Comparison of ENCODE assay signal across 8 mouse cellular contexts in genomic region chr19:28883126-28883525, GRCm38 (mm10). TPM values are rescaled to one million over a fixed set of nuclear protein-coding genes. Genes with fewer than 3 reads are reported as not detected.
DNase-seq lines count a peak whose midpoint lies in the region; ATAC-seq and TF ChIP-seq lines count a peak whose summit lies in the region.
"Had no signal": no experiment of that assay in that cellular context is flagged by ENCODE, and none has a peak within 500 bp of the region (broad histone marks: within the 10 kb centered on the region; RNA-seq: fewer than 3 reads in every experiment).

No protein-coding gene starts in this region.

- no peak overlapping the region for H3K4me2 ChIP-seq in kidney, embryonic 16.5 days (replicated peaks; ENCODE audit: low read depth, low read length)

- H3K36me3 ChIP-seq in kidney, adult 2 months (ENCODE audit: control insufficient read depth, insufficient read depth, low read length) = no peaks in the 10 kb centered on the region; the same call in 1 of the 2 replicates
- no peaks in the 10 kb centered on the region for H3K36me3 ChIP-seq in kidney, embryonic 16.5 days (ENCODE audit: insufficient read depth, low read length)
- H3K36me3 ChIP-seq in C2C12 (ENCODE audit: control insufficient read depth, insufficient read depth) (no peaks in the 10 kb centered on the region), G1E (replicated peaks) (no peaks in the 10 kb centered on the region)

- no peak overlapping the region for H3K27ac ChIP-seq in kidney, adult 2 months (ENCODE audit: insufficient read depth, low read depth, low read length)
- no peak overlapping the region for H3K27ac ChIP-seq in kidney, embryonic 16.5 days (ENCODE audit: low read length)

- H3K79me3 ChIP-seq in C2C12 (ENCODE audit: low read depth) = no peaks in the 10 kb centered on the region

- WGBS in kidney, adult 2 months = 53% methylated on average over 1 of the region's 1 CpGs
- 62% methylated on average over 1 of the region's 1 CpGs for WGBS in kidney, embryonic 16.5 days
- WGBS in lung, adult 2 months = 56% methylated on average over 1 of the region's 1 CpGs

- no peaks in the 10 kb centered on the region for H3K9me3 ChIP-seq in kidney, embryonic 16.5 days (ENCODE audit: low read length)
- H3K9me3 ChIP-seq in G1E (replicated peaks) = no peaks in the 10 kb centered on the region

- peak; percentile 79 for TF ChIP-seq CTCF in kidney, adult 2 months (conservative IDR thresholded peaks at IDR 0.05; ENCODE audit: insufficient read depth, insufficient read length, low read depth, low read length)
- peak; percentile 11 for TF ChIP-seq CTCF in C2C12 (IDR thresholded peaks at IDR 0.05; ENCODE audit: control insufficient read depth, insufficient read depth, insufficient read length)
- TF ChIP-seq CTCF in G1E (IDR thresholded peaks at IDR 0.05; ENCODE audit: low read depth, low read length) = peak; percentile 37; the same call in 1 of the 2 replicates
- peak; percentile 70 for TF ChIP-seq CTCF in lung, adult 2 months (IDR thresholded peaks at IDR 0.05; ENCODE audit: insufficient read depth, low read length)

- H3K27me3 ChIP-seq in kidney, adult 2 months (replicated peaks; ENCODE audit: control insufficient read depth, insufficient read depth, low read length) = no peaks in the 10 kb centered on the region
- no peaks in the 10 kb centered on the region for H3K27me3 ChIP-seq in kidney, embryonic 16.5 days (ENCODE audit: insufficient read depth, low read length)
- H3K27me3 ChIP-seq in C2C12 (ENCODE audit: control insufficient read depth, insufficient read depth, insufficient read length) (peaks cover 21% of the 10 kb centered on the region), G1E (ENCODE audit: insufficient read depth, low read length) (0 out of 2 replicates have a peak, but pooled peaks cover 3% of the 10 kb centered on the region)

- H3ac ChIP-seq in C2C12 (ENCODE audit: control insufficient read depth, insufficient read length, low read depth) = no peak overlapping the region

- no peak for ATAC-seq in kidney, embryonic 16.5 days (ENCODE audit: low FRiP score, low TSS enrichment)
- ATAC-seq in G1E (ENCODE audit: extremely low read depth, insufficient number of reproducible peaks, low FRiP score, poor library complexity, severe bottlenecking) = no peak

- peaks cover 6% of the 10 kb centered on the region; the same call in 1 of the 2 replicates for H3K4me1 ChIP-seq in kidney, adult 2 months (ENCODE audit: control insufficient read depth, insufficient read depth, low read length)
- H3K4me1 ChIP-seq in kidney, embryonic 16.5 days (ENCODE audit: insufficient read depth, low read length) = no peaks in the 10 kb centered on the region
- H3K4me1 ChIP-seq in G1E (ENCODE audit: insufficient read depth, low read depth, low read length) = no peaks in the 10 kb centered on the region
- peaks cover 4% of the 10 kb centered on the region for H3K4me1 ChIP-seq in lung, adult 2 months (ENCODE audit: control insufficient read depth, insufficient read depth, low read length)

- DNase-seq in kidney, adult 2 months = peak; percentile 52
- DNase-seq in G1E (ENCODE audit: low spot score) = no peak
- peak; percentile 65 for DNase-seq in embryo, embryonic 10 days (ENCODE audit: low spot score)
- peak; percentile 46 for DNase-seq in lung, adult 2 months
- peak; percentile 13 for DNase-seq in yolk sac, embryonic 10.5 days (ENCODE audit: low spot score)

- H3K9ac ChIP-seq in kidney, embryonic 16.5 days (replicated peaks; ENCODE audit: low read length) = no peak overlapping the region

- H3K4me3 ChIP-seq in kidney, adult 2 months (ENCODE audit: insufficient read depth, low read depth, low read length) = no peak overlapping the region
- H3K4me3 ChIP-seq in kidney, embryonic 16.5 days (ENCODE audit: low read length) = no peak overlapping the region
- H3K4me3 ChIP-seq in C2C12 (ENCODE audit: insufficient read depth, poor library complexity, severe bottlenecking) (no peak overlapping the region), G1E (ENCODE audit: low read depth, low read length) (no peak overlapping the region)
- H3K4me3 ChIP-seq in lung, adult 2 months (replicated peaks; ENCODE audit: extremely low read depth, low read depth, low read length) = no peak overlapping the region
- H3K4me3 ChIP-seq: myocyte had no signal

- no peak for TF ChIP-seq POLR2A in kidney, adult 2 months (IDR thresholded peaks at IDR 0.05; ENCODE audit: low read depth, low read length)
- no peak for TF ChIP-seq POLR2A in lung, adult 2 months (IDR thresholded peaks at IDR 0.05; ENCODE audit: borderline replicate concordance, extremely low read depth, low read depth, low read length)

- no peaks in the 10 kb centered on the region for H3K79me2 ChIP-seq in C2C12 (ENCODE audit: control insufficient read depth, insufficient read depth)

TF ChIP-seq in C2C12, 6 proteins besides CTCF, POLR2A, EP300 and RAD21:
- TF ChIP-seq MYOD1 (IDR thresholded peaks at IDR 0.05; ENCODE audit: control insufficient read depth, insufficient read length, low read depth) (no peak), MAX (IDR thresholded peaks at IDR 0.05) (no peak), CEBPB (IDR thresholded peaks at IDR 0.05; ENCODE audit: low read depth) (no peak), MYOG (IDR thresholded peaks at IDR 0.05; ENCODE audit: control insufficient read depth, extremely low read depth, insufficient read length) (no peak), FOSL1 (IDR thresholded peaks at IDR 0.05; ENCODE audit: insufficient read depth, low read length, poor library complexity, severe bottlenecking) (no peak), USF1 (IDR thresholded peaks at IDR 0.05; ENCODE audit: low read depth) (no peak)
TF ChIP-seq in C2C12: peak in this region for 0.

RNA-seq across cellular contexts. Expression of gene Slc1a1, which starts 48.3 kb away (rescaled TPM):
- polyA plus RNA-seq in kidney, adult 2 months (2012; rRNA removed) = 86.5 and 97.8 TPM in 2 replicates
- 7.0 and 7.9 TPM in 2 replicates for polyA plus RNA-seq in kidney, embryonic 16.5 days (2015; fragmentation: Nextera tagmentation; extraction: Ambion mirVana)
- 0.01 TPM for polyA plus RNA-seq in C2C12 (2012; fragmentation: generic; extraction: Trizol)
- not detected in 2 replicates for total RNA-seq in G1E (2014; fragmentation: Nextera tagmentation)
- 0.17 and 0.38 TPM in 2 replicates for total RNA-seq in G1E (2017)
- not detected in 2 replicates for polyA plus RNA-seq in G1E (2012)
- polyA plus RNA-seq in lung, adult 2 months (2012; rRNA removed) = 8.1 and 11.4 TPM in 2 replicates
- polyA plus RNA-seq: myocyte had no signal

Comparison
In these comparisons a context has a peak if more than half of its experiments do, and no peak if none do; other contexts are left out.
1. CTCF ChIP-seq: peak in every context shown above with its lines; median percentile 79 in kidney, adult 2 months; 70 in lung, adult 2 months; 37 in G1E; 11 in C2C12.